Mouse (Mus musculus) CH12.LX (cell line): ENCODE data around the gene Armh1. TPM values are rescaled to one million over a fixed set of nuclear protein-coding genes. Genes with fewer than 3 reads are reported as not detected.
A peak's percentile ranks its signal among the peaks of the same experiment; 100 is the strongest.
"Not testable (repeated sequence)": the region's sequence is repeated elsewhere in the genome, so short reads cannot be mapped to it uniquely, and the experiment has no call there.

Experiments used
- DNase-seq: peaks from one replicate; pipeline ENCODE4 v3.0.0-alpha.2; 2013; ENCODE audit errors: extremely low read depth
- H3K27ac ChIP-seq: 2 replicates; pipeline ENCODE4 v1.5.1; 2012; ENCODE audit warnings: low read depth, mild to moderate bottlenecking, control low read depth, moderate library complexity; ENCODE audit not compliant: insufficient read depth
- H3K27me3 ChIP-seq: replicated peaks from 2 replicates; pipeline ENCODE3; 2012; ENCODE audit warnings: inconsistent platforms
- H3K36me3 ChIP-seq, 2 experiments: replicated peaks in 1 of 2; 2 replicates each; pipeline versions ENCODE3 to v1.6.1; 2012; ENCODE audit warnings: inconsistent platforms in 1 of 2, low read length in 1 of 2, mild to moderate bottlenecking in 1 of 2, mixed read lengths in 1 of 2, moderate library complexity in 1 of 2; ENCODE audit not compliant: control insufficient read depth in 1 of 2, insufficient read depth in 1 of 2
- H3K4me1 ChIP-seq, 2 experiments: 2 replicates each; pipeline ENCODE4 v1.6.1; 2012; ENCODE audit warnings: inconsistent platforms in 1 of 2, moderate library complexity in 1 of 2; ENCODE audit not compliant: insufficient read depth in 2 of 2, control insufficient read depth in 1 of 2
- H3K4me2 ChIP-seq: 2 replicates; pipeline ENCODE4 v1.6.1; 2012; ENCODE audit warnings: low read depth, mild to moderate bottlenecking, control low read depth; ENCODE audit not compliant: poor library complexity, insufficient read depth, severe bottlenecking
- H3K4me3 ChIP-seq, 3 experiments: fragments of 150-350 bp in 1 of 3; sonication (generic) in 1 of 3; replicated peaks in 1 of 3; 2 replicates each; pipeline versions ENCODE3 to v1.5.1; 2011 to 2012; ENCODE audit warnings: low read depth in 2 of 3, low read length in 2 of 3, mild to moderate bottlenecking in 2 of 3, moderate library complexity in 2 of 3, control low read depth in 1 of 3, improper control_type of control experiment in 1 of 3, inconsistent platforms in 1 of 3, mixed read lengths in 1 of 3; ENCODE audit not compliant: poor library complexity in 1 of 3
- H3K79me2 ChIP-seq: replicated peaks from 2 replicates; pipeline ENCODE4 v1.6.1; 2012; ENCODE audit warnings: mild to moderate bottlenecking, moderate library complexity; ENCODE audit not compliant: control insufficient read depth, poor library complexity, insufficient read depth, severe bottlenecking; ENCODE audit errors: extremely low read depth
- H3K9ac ChIP-seq: 2 replicates; pipeline ENCODE4 v1.6.1; 2012; ENCODE audit warnings: low read depth, mild to moderate bottlenecking, control low read depth, moderate library complexity; ENCODE audit not compliant: insufficient read depth
- H3K9me3 ChIP-seq: replicated peaks from 2 replicates; pipeline ENCODE3; 2012; ENCODE audit warnings: low read length, inconsistent platforms, mixed read lengths
- CHD2 ChIP-seq: IDR thresholded peaks from 2 replicates; pipeline ENCODE4 v1.6.1; 2011; ENCODE audit warnings: low read length, improper control_type of control experiment
- CTCF ChIP-seq, 2 experiments: IDR thresholded peaks in 1 of 2; conservative IDR thresholded peaks in 1 of 2; 2 replicates each; pipeline ENCODE4 v1.5.1; 2011 to 2012; ENCODE audit warnings: low read depth in 2 of 2, low read length in 2 of 2, improper control_type of control experiment in 1 of 2, inconsistent platforms in 1 of 2, mild to moderate bottlenecking in 1 of 2, moderate library complexity in 1 of 2
- EP300 ChIP-seq: IDR thresholded peaks from 2 replicates; pipeline ENCODE4 v1.6.1; 2011; ENCODE audit warnings: low read length, improper control_type of control experiment
- MAFK ChIP-seq: IDR thresholded peaks from 2 replicates; pipeline ENCODE4 v1.6.1; 2011; ENCODE audit warnings: low read length, improper control_type of control experiment; ENCODE audit not compliant: insufficient replicate concordance
- MEF2A ChIP-seq: IDR thresholded peaks from 2 replicates; pipeline ENCODE4 v1.6.1; 2014; ENCODE audit warnings: low read depth, mild to moderate bottlenecking, inconsistent platforms, low read length, improper control_type of control experiment, borderline replicate concordance
- POLR2A ChIP-seq: IDR thresholded peaks from 2 replicates; pipeline ENCODE4 v1.6.1; 2011; ENCODE audit warnings: low read depth, mild to moderate bottlenecking, improper control_type of control experiment, low read length
- USF2 ChIP-seq: conservative IDR thresholded peaks from 2 replicates; pipeline ENCODE4 v1.6.1; 2011; ENCODE audit warnings: low read depth, low read length, improper control_type of control experiment
- ZKSCAN1 ChIP-seq: IDR thresholded peaks from 2 replicates; pipeline ENCODE4 v1.6.1; 2012; ENCODE audit warnings: low read depth, inconsistent platforms, low read length, improper control_type of control experiment, borderline replicate concordance
- ZNF384 ChIP-seq: IDR thresholded peaks from 2 replicates; pipeline ENCODE4 v1.6.1; 2012; ENCODE audit warnings: low read depth, low read length, improper control_type of control experiment, inconsistent platforms
- dilution Hi-C: fragments of 300-500 bp; cut with MboI; formaldehyde crosslinking; loops from 2 replicates; pipeline ENCODE4 v1.14.3; 2020; ENCODE audit warnings: low sequenced_read_pairs; ENCODE audit not compliant: extremely low pct_unique_long_range_greater_than_20kb, extremely low pct_ligation_motif_present
- in situ Hi-C: fragments of 300-500 bp; cut with MboI; formaldehyde crosslinking; loops from 3 replicates; pipeline ENCODE4 v1.14.3; 2019; ENCODE audit warnings: low sequenced_read_pairs, low pct_ligation_motif_present, low pct_unique_long_range_greater_than_20kb, mixed read lengths
- polyA plus RNA-seq: library from polyadenylated mRNA; unstranded; fragments of >175 nt; gene quantifications from 2 replicates; pipeline ENCODE4 v1.2.1, GENCODE M21; 2012; ENCODE audit warnings: low read depth; ENCODE audit not compliant: insufficient read length
- total RNA-seq, 2 experiments: library from RNA; depleted of rRNA; stranded (reverse); fragments of 300-350 nt in 1 of 2; fragments of >200 nt in 1 of 2; gene quantifications; 2 replicates each; pipeline ENCODE4 v1.2.3; 2012 to 2014

Gene Armh1
- total and polyA plus RNA-seq, 3 experiments: not detected

GRCm38 (mm10) chr4:117262101-117262913 lies 10.4 kb upstream of the Armh1 start:
- no peaks in the 10 kb centered on the region for H3K27me3 ChIP-seq
- dilution Hi-C loops: no loop called here
- H3K27ac ChIP-seq: no peak overlapping the region
- no peak overlapping the region for H3K4me3 ChIP-seq
- H3K79me2 ChIP-seq: no peaks in the 10 kb centered on the region
- in situ Hi-C loops: no loop called here
- no peak overlapping the region for H3K4me2 ChIP-seq
- TF ChIP-seq MEF2A (no peak), USF2 (no peak), ZNF384 (no peak)
- DNase-seq: no peak
- no peaks in the 10 kb centered on the region for H3K9me3 ChIP-seq
- H3K36me3 ChIP-seq: no peaks in the 10 kb centered on the region
- H3K4me1 ChIP-seq: peaks cover 9 to 13% of the 10 kb centered on the region in 2 experiments
- no peak overlapping the region for H3K9ac ChIP-seq

GRCm38 (mm10) chr4:117261222-117261621 lies 9.3 kb upstream of the Armh1 start:
- H3K9me3 ChIP-seq: no peaks in the 10 kb centered on the region
- no peaks in the 10 kb centered on the region for H3K36me3 ChIP-seq
- no peak for TF ChIP-seq MAFK
- TF ChIP-seq POLR2A: no peak
- no peak for TF ChIP-seq EP300
- TF ChIP-seq CTCF (conservative IDR thresholded peaks at IDR 0.05 in 1 of 2, IDR thresholded peaks at IDR 0.05 in 1 of 2; ENCODE audit: low read depth in 2 of 2, low read length in 2 of 2): peak in 1 of 2 experiments; percentile 47; a peak in 2 of 4 replicates
- no peak for TF ChIP-seq CHD2
- TF ChIP-seq ZKSCAN1: no peak
- TF ChIP-seq, all 38 proteins: peak for 1
- H3K27ac ChIP-seq: no peak overlapping the region
- H3K4me1 ChIP-seq: peaks cover 9 to 10% of the 10 kb centered on the region in 2 experiments
- no peak overlapping the region for H3K4me3 ChIP-seq
- no peak overlapping the region for H3K9ac ChIP-seq
- H3K4me2 ChIP-seq: no peak overlapping the region
- in situ Hi-C loops (no loop called here), dilution Hi-C loops (no loop called here)
- H3K27me3 ChIP-seq: no peaks in the 10 kb centered on the region
- no peaks in the 10 kb centered on the region for H3K79me2 ChIP-seq
- DNase-seq: no peak

DNA sequence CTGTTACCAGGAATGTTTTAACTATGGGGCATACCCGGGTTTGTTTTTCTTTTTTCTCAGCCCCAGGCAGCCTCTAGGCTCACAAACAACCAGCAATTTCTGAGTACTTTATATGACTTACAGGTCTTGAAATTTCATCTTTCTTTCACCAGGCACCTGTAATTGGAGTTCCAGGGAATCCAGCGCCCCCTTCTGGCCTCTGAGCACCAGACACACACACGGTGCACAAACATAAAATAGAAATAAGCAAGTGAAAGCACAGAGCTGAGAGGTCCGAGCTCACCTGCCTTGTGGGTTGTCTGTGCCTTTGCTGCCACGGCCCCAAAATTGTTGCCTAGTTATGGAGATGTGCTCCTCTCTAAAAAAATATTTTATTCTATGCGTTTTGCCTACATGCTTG lies 8.0 kb upstream of the Armh1 start:
- DNase-seq, H3K9me3 ChIP-seq, H3K36me3 ChIP-seq, dilution Hi-C loops, H3K27ac ChIP-seq, H3K4me3 ChIP-seq, H3K27me3 ChIP-seq, H3K4me2 ChIP-seq, H3K9ac ChIP-seq, H3K79me2 ChIP-seq: not testable (repeated sequence)
- TF ChIP-seq CTCF (conservative IDR thresholded peaks at IDR 0.05 in 1 of 2, IDR thresholded peaks at IDR 0.05 in 1 of 2; ENCODE audit: low read depth in 2 of 2, low read length in 2 of 2): peak in 1 of 2 experiments; percentile 38; a peak in 2 of 4 replicates
- H3K4me1 ChIP-seq: peaks cover 8 to 10% of the 10 kb centered on the region in 2 experiments
- in situ Hi-C loops: loop anchor here (5.0 kb wide), 1 partner anchor 43 kb away; no protein-coding TSS in a partner anchor
